Mouse (Mus musculus) T-cell, adult 2 months (primary cell): ENCODE measurements around the gene Zfp652.

Experiments
- DNase-seq: peaks from one replicate; pipeline ENCODE4 v3.0.0; 2022; ENCODE audit warnings: low spot score

Gene Zfp652

DNA sequence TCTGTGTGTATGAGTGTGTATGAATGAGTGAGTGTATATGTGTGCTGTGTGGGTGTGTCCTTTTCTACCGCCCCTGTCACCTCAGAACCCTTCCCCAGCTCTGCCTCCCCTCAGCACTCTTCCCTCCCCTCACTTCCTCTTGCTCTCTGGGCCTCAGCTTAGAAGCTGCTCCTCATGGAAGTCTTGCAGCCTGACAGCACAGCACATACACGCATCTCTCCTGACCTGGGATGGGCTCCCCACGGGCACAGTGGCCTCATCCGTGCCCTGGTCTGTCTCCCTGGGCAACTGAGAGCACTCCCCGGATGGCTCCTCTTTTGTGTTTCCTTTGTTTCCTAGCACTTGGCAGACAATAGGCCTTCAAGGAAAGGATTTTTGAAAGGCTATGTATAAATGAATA, 97.1 kb downstream of the Zfp652 start:
- DNase-seq = no peak

DNA sequence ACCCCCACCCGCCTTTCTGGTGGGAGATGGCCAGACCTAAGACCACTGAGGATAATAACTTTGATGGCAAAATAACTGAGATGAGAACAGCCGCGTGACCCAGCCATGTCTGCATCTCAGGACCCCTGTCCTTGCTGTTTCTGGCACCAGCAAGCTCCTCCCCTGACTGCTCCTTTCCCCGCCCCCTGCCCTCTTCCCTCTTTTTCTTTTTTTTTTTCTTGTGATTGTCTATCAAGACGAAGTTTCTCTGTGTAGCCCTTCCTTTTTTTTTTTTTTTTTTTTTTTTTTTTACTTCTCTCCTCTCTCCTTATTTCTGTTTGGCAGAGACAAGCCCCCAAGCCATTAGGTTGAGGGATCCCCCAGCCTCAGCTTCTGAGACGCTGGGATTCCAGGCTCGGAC, 98.4 kb downstream of the Zfp652 start:
- no peak for DNase-seq

DNA sequence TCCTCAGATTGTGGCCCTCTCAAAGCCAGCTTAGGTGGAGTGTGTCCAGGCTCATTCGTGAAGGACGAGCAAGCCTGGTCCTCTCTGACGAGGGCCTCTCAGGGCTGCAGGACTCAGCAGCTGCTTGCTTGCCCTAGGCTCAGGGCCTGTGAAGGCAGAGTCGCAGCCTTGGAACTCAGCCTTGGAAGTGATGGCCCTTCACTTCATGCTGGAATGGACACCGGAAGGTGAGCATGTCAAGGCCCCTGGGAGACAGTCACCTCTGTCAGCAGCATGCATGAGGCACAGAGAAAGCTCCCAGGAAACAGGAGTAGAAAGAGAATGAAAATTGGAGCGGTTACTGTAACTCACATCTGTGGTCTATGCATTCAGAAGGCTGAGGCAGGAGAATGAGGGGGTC, 99.3 kb downstream of the Zfp652 start:
- DNase-seq = no peak

DNA sequence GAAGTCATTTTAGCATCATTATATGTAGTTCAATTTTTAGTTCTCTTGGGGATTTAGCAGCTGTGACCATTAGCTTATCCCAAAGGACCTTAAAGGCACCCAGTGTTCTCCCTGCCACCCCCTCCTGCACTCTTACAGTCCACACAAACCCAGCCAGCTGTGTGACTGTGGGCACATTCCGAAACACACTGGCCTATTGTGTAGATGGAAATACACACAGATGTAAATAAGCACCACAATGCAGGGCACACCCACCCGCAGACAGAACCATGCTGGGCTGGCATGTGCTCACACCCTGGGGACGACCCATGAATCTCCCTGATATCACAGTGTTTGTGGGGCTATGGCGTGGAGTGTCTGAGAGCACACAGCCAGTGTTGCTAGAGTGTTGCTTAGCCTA, 99.8 kb downstream of the Zfp652 start:
- no peak for DNase-seq

DNA sequence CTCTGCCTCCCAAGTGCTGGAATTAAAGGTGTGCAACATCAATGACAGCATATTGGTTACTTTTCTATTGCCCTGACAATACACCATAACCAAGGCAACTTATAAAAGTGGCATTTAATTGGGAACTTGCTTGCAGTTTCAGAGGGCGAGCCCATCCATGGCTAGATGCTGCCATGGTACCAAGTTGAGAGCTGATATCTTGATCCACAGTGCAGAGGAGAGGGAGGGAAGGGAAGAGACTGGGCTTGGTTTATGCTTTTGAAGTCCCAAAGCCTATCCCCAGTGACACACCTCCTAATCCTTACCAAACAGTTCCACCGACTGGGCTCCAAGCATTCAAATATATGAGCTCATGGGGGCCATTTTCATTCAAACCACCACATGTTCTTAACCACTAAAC, 101.6 kb downstream of the Zfp652 start:
- no peak for DNase-seq

DNA sequence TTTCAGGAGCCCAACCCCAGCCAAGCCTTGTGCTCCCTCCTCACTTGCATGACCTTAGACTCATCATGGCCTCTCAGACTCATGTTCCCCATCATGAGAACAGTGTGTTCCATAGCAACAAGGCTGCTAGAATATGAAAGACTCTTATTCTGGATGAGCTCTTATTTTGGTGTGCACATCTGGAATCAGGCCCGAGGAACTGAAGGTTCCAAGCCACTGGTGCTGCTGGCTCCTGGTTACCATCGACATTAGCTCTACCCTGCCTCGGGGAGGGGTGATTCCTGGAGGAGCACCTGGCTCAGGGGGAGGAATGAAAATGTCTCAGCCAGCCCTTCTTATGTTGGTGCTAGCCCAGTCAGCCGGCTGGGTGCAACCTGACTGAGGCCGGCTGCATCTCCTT, 102.4 kb downstream of the Zfp652 start:
- no peak for DNase-seq

DNA sequence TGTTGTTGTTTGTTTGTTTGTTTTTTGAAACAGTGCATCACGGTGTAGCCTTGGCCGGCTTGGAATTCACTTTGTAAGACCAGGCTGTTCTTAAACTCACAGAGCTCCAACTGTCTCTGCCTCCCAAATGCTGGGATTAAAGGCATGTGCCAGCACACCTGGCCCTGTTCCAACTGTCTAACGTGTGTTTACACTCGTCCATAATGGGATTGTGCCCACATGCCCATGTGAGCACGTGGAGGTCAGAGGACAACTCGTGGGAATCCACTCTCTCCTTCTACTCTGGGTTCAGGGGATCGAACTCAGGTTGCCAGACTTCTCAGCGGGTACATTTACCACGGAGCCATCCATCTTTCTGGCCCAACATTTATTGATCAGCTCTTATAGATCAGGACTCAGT, 102.9 kb downstream of the Zfp652 start:
- no peak for DNase-seq

DNA sequence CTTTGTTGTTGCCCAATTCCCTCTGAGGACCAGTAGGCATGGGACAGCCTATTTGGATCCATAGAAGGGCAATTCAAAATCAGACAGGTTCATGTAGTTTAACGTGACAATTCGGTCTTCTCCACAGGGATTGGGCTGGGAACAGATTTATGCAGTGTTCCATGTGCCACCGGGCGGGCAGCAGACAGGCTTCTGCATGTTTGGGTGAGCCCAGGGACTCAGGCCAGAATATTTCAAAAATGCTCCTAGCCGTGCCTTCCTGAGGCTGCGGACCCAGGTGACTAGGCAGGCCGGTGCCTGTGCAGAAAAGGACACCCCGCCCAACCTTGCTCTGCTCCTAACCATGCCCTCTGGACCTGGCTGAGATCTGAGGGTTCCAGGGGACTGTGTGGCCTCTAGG, 106.7 kb downstream of the Zfp652 start:
- DNase-seq = no peak

DNA sequence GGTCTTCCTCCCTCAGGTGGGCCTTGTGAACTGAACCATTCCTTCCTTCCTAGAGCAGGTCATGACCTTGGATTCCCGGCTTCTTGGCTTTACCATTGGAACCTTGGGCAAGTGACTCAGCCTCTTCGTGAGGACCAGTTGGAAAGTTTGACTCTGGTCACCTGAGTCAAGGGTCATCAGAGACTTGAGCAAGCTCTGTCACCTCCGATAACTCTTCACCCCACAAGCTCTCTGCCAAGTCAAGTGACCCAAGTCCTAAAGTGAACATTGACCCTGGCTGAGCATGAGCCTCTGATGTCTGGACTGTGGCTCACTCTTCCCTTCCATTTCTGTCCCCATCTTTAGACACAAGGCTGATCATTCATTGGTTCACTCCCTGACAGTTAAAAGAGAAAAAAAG, 109.0 kb downstream of the Zfp652 start:
- DNase-seq = no peak

DNA sequence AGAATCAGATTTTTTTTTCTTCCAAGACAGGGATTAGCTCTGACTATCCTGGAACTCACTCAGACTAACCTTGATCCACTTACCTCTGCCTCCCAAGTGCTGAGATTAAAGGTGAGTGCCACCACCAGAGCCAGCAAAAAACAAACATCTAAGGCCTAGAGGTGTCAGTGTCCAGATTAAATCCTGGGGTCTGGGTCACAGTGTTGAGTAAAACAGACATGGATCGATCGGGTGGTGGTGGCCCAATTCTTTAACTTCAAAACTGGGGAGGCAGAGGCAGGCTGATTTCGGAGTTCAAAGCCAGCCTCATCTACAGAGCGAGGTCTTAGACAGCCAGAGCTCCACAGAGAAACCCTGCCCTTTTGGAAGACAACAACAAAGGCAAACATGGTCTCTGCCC, 110.0 kb downstream of the Zfp652 start:
- no peak for DNase-seq

DNA sequence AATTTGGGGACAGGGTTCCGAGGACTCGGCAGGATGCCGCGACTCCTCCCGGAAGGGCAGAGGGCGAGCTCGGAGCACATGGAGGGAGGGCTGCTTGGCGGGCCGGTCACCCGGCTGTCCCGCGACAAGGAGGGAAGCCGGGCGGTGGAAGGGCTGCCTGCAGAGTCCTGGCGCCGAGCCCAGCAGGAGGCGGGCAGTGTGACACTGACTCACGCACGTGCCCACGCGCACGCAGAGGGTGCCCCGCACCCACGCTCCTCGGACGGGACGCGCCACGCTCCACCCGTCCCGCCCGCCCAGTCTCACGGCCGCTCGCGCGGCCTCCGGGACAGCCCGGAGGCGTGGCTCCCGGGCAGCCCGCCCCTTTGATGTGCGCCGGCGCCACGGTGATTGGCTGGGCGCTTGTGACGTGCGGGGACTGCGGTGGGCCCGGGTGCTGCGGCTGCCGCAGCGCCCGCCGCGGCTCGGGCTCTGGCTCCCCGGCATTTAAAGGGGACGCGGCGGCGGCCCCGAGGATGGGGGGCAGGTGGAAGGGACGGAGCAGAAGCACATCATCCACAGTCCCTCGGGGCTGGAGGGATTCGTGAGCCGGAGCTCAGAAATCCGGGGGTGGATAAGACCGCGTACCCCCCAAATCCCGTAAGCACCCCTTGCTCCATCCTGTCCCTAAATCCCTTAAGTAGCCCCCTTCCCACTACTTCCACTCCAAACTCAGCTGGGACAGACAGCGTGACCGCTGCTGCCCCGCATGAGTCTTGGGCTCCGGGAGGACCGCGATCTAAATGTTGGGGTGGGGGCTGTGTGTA, 111.8 kb downstream of the Zfp652 start, which contains the start of gene Phospho1:
TSS of gene Phospho1 (plus strand) at position 429 of the 806 bp plus-strand sequence.
- peak; percentile 84 for DNase-seq

DNA sequence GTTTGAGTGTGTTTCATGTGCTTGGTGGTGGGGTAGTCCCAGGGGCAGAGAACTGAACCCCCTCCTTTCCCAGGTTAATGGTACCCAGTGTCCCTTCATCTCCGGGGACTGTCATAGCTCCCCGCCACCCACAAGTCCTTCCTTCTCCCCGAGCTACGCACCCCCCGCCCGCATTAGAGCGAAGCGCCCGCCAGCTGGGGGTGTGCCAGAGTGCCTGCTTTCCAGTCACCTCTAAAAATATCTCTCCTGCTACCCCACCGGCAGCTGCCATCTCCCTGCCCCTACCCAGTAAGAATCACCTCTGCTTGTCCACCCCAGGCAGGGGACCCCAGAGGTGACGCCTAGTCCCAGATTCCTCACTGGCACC, 112.4 kb downstream of the Zfp652 start:
- DNase-seq = peak; percentile 32

DNA sequence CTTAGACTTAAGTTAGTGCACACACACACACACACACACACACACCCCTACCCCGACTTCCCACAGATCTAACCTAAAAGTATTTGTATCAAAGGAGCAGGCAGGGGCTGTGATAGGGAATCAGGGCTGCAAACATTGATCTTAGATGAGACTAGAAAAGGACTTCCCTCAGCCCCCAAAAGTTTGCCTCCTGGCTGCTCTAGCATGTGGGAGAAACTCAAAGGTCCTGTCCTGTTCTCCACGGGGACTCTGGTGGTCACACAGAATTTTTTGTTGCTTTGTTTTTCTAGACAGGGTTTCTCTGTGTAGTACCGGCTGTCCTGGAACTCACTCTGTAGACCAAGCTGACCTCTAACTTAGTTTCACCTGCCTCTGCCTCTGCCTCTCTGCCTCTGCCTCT, 113.2 kb downstream of the Zfp652 start:
- no peak for DNase-seq

DNA sequence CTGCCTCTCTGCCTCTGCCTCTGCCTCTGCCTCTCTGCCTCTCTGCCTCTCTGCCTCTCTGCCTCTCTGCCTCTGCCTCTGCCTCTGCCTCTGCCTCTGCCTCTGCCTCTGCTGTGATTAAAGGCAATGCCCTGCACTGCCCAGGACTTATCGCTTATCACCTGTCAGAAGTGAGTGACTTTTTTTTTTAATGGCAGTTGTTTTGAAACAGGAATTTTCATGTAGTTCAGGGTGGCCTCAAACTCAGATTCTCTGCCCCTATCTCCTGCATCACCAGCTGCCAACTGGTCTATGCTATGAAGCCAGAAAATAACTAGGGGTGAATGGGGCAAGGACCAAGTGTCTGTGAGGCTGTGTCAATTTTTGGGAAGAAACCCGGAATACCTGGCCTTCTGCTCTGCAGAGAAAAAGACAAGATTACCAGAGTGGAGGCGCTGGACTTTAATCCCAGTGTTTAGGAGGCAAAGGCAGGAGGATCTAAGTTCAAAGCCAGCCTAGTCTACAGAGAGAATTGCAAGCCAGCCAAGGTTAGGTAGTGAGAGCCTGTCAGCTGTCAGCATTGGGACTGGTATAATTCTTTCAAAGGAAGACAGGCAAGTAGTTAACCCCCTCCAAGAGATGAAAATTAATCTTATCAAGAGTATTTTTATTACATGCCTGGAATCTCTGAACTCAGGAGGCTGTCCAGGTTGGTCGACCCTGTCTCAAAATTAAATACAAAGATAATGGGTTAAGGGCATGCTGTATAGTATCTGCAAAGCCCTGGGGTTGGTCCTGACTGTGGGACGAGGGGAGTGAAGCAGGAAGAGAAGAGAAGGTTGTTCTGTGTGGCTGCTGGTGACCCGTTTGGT, 114.1 kb downstream of the Zfp652 start:
- DNase-seq = no peak

DNA sequence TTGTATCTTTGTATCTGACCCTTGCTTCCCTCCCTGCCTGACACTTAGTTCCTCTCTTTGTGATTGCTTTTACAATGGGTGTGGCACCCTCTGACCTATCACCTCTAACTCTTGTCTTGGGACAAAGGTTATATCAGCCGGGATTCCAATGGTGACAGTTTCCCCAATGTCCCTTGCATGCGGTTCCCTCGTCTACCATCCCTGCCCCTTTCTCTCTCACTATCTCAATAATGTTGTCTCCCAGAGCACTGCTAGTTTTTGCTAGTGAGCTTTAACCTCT, 114.6 kb downstream of the Zfp652 start:
- DNase-seq = no peak

DNA sequence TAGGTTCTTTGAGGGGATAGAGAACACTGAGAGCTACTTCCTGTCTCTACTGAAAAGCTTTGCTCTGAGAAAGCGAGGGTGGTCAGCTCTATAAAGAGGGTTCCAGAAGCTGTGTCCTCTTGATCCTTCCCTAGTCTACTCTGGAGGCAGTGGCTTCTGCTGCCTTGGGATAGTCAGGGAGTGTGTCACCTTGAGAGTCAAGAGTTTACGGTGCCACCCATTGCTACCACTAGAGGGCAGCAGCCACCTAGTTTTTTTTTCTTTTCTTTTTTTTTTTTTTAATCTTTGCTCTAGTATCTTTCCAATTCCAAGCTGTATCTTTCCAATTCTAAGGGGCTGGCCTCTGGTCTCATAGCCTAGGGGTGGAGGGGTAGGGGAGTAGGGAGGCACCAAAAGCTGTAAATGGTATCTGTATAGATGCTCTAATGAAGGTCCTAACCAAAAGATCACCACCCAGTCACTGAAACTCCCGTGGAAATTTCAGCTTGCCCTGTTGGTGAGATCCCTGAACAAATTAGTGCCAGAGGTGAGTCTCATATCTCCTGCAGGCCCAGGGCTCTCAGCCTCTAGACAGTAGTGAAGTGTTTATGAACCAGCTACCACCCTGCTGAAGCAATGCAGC, 115.1 kb downstream of the Zfp652 start:
- peak; percentile 59 for DNase-seq

DNA sequence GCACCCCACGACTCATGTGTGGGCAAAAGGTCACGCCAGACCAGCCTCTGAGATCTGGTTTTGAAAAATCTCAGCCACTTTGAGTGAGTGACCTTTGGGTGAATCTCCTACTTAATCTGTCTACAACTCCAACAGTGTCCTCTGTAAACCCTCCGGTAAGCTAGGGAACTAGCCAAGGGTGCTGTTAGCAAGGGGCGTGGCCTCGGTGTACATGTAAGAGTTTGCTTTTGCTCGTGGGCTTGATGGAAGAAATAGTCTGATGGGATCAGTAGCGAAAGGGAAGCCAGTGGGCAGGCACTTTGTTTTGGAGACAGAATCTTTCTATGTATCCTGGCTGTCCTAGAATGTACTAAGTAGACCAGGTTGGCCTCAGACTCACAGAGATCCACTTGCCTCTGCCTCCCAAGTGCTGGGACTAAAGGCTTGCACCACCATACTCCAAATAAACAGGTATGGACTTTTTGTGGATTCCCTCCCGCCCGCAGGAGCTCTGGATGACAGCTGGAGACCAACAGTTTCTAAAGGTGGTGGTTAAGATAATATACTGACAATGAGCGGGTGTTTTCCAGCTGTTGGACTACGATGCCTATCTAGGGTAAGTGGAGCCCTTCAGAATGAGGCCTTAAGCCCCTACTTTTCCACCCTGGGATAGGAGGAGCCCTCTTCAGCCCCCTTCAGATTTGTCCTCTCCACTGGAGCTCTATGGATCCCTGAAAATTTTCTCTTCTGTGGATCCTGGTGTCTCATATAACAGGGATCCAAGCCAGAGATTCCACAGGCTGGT, 115.9 kb downstream of the Zfp652 start:
- DNase-seq = no peak

DNA sequence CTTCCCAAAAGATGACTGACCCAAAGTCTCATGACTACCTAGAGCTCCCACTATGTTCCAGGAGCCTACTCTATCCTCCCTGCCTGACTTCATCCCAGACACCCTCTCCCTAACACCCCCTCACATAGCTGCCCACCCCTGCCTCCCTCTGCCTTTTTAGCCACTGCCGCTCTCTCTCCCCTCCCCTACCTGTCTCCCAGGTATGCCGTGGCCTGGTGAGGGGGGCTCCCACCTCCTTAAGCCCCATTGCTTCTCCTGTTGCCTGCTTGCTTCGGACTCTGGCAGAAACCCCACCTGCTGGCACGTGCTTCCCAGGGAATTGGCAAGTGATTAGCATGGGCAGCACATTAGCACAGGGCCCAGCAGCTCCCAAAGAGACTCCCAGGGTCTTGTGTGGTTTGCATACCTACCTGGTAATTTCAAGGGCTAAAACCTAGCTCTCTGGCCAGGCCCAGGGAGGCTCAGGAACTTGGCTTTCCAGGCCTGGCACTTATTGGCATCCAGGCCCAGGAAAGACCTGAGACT, 117.1 kb downstream of the Zfp652 start:
- DNase-seq = no peak

DNA sequence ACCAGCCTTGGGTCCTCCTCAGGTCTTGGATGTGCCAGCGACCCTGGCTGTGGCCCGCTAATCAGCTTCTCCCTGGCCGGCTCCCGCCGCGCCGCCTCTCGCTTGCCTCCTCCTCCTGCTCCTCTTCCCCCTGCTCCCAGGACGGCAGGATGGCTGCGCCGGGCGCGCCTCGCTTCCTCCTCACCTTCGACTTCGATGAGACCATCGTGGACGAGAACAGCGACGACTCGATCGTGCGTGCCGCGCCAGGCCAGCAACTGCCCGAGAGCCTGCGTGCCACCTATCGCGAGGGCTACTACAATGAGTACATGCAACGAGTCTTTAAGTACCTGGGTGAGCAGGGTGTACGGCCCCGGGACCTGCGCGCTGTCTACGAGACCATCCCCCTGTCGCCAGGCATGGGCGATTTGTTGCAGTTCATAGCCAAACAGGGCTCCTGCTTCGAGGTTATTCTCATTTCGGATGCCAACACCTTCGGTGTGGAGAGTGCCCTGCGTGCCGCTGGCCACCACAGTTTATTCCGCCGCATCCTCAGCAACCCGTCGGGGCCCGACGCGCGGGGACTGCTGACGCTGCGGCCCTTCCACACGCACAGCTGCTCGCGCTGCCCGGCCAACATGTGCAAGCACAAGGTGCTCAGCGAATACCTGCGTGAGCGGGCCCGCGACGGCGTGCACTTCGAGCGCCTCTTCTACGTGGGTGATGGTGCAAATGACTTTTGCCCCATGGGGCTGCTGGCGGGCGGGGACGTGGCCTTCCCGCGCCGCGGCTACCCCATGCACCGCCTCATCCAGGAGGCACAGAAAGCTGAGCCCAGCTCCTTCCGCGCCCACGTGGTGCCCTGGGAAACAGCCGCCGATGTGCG, 118.2 kb downstream of the Zfp652 start:
- DNase-seq = peak; percentile 30

DNA sequence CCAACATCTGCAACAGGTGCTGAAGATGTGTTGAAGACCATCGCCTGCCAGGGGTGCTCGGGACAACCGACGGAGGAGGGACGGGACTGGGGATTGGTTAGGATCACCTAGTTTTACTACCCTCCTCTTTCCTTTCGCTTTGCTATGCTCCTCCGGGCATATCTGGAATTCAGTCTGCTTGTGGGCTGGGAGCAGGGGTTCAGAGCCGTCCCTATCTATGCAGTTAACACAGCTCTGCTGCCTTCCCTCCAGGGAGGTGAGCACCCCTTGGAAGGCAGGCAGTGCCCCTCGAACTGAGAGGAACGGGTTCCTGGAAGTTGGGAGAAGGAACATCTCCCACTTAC, 118.8 kb downstream of the Zfp652 start:
- DNase-seq = no peak

DNA sequence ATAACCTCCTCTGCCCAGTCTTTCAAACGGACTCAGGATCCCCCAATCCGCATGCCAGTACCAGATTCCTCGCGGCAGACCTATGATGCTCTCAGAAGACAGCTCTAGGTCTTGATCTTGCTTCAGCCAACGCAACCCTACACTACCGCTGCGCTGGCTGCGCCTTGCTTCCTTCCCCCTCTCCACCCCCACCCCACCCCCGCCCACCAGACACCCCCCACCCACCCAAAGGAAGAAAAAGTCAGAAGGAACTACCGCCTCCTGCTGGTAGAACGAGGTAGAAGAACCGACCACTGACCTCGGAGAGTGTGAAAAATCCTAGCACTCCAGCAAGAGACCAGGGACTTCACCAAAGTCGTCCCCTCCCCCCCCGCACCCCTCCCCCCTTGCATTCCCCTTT, 119.2 kb downstream of the Zfp652 start:
- no peak for DNase-seq
